Mouse (Mus musculus): ENCODE results near the gene Grm4.

DNA sequence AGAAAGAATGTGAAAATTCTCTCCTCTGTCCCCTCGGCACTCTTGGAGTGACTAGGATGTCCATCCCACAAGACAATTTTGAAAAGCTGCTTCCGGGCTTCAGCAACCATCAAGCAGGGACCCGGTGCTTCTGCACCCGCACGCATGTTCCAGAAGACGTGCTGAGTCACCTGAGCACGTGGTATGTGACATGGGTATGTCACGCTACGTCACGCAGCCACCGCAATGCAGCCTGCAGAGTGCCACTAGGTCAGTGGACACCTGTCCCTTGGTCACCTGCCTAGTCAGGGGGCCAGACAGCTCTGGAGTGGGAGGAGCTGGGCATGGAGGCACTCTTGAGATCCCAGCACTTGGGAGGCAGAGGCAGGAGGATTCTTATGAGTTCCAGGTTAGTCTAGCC is 45.6 kb downstream of the Grm4 start:
- TF ChIP-seq POLR2A (IDR thresholded peaks at IDR 0.05; ENCODE audit: low read depth, low read length) (no peak), MAFK (IDR thresholded peaks at IDR 0.05; ENCODE audit: insufficient replicate concordance, low read length) (no peak), MEF2A (IDR thresholded peaks at IDR 0.05; ENCODE audit: borderline replicate concordance, low read depth, low read length) (no peak), EP300 (IDR thresholded peaks at IDR 0.05; ENCODE audit: low read length) (no peak), E2F4 (IDR thresholded peaks at IDR 0.05; ENCODE audit: insufficient replicate concordance, low read depth, low read length) (no peak), USF1 (IDR thresholded peaks at IDR 0.05; ENCODE audit: low read depth, low read length) (no peak), CTCF (conservative IDR thresholded peaks at IDR 0.05 in 1 of 2, IDR thresholded peaks at IDR 0.05 in 1 of 2; ENCODE audit: low read depth in 2 of 2, low read length in 2 of 2) (no peak), MXI1 (IDR thresholded peaks at IDR 0.05; ENCODE audit: low read depth, low read length) (no peak)

Data from CH12.LX (cell line).